Comparison of ENCODE assay signal across 8 mouse cellular contexts in the genomic region with DNA sequence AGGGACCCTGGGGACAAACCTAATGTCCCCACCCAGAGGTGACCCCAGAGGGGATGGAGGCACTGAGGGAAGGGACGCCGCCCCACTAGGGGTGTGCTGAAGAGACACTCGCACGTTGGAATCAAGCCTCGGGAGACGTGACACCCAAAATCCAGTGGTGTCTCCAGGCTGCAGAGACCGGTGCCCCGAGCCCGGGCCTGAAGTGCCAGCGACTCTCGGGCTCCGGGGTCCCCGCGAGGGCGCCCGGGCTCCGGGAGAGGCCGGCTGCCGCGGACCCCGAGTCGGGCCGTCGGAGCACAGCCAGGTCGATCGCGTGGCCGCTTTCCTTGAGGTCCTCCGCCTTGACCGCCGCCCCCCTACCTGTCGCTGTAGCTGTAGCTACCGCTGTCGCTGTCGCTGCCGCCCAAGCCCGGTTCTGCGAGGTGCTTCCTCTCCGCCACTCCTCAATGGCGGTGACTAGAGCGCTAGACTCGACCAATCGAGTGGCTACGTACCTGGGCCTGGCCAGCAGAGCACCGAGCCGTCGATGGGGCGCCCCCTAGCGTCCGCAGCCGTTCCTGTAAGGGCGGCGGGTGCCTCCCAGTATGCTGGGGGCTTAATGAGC. TPM values are rescaled to one million over a fixed set of nuclear protein-coding genes. Genes with fewer than 3 reads are reported as not detected.
DNase-seq lines count a peak whose midpoint lies in the region; ATAC-seq and TF ChIP-seq lines count a peak whose summit lies in the region.

A gene (minus strand): TSS at position 447 of the 604 bp plus-strand sequence.

- peaks cover 0 to 28% of the 10 kb centered on the region in 2 experiments; a peak in 2 of 4 replicates for H3K4me1 ChIP-seq in CH12.LX (ENCODE audit: control insufficient read depth in 1 of 2, insufficient read depth in 2 of 2)
- H3K4me1 ChIP-seq in forebrain, embryonic 11.5 days (replicated peaks; ENCODE audit: control insufficient read depth, insufficient read depth, low read length) = peaks cover 4% of the 10 kb centered on the region
- peaks cover 19% of the 10 kb centered on the region for H3K4me1 ChIP-seq in heart, embryonic 15.5 days (replicated peaks)
- H3K4me1 ChIP-seq in liver, embryonic 13.5 days (replicated peaks) = peaks cover 69% of the 10 kb centered on the region
- peaks cover 6% of the 10 kb centered on the region; the same call in 1 of the 2 replicates for H3K4me1 ChIP-seq in stomach, embryonic 14.5 days (ENCODE audit: control insufficient read depth, insufficient read depth, low read length)

- TF ChIP-seq CTCF in CH12.LX (conservative IDR thresholded peaks at IDR 0.05 in 1 of 2, IDR thresholded peaks at IDR 0.05 in 1 of 2; ENCODE audit: low read depth in 2 of 2, low read length in 2 of 2) = peak; percentile 37 to 98

- dilution Hi-C loops in CH12.LX (cut with MboI; ENCODE audit: extremely low pct_ligation_motif_present, extremely low pct_unique_long_range_greater_than_20kb, low sequenced_read_pairs) = no loop called here

- H3K9ac ChIP-seq in CH12.LX (ENCODE audit: insufficient read depth, low read depth) = peak within 1 kb of the TSS; percentile 76
- H3K9ac ChIP-seq in forebrain, embryonic 11.5 days (ENCODE audit: low read length) = peak within 1 kb of the TSS; percentile 82
- peak within 1 kb of the TSS; percentile 92 for H3K9ac ChIP-seq in heart, embryonic 15.5 days
- peak within 1 kb of the TSS; percentile 97 for H3K9ac ChIP-seq in liver, embryonic 13.5 days
- H3K9ac ChIP-seq in stomach, embryonic 14.5 days (replicated peaks; ENCODE audit: low read depth, low read length) = peak within 1 kb of the TSS; percentile 89

- in situ Hi-C loops in CH12.LX (cut with MboI; ENCODE audit: low pct_ligation_motif_present, low pct_unique_long_range_greater_than_20kb, low sequenced_read_pairs) = no loop called here

- peak; percentile 79 for TF ChIP-seq POLR2A in CH12.LX (IDR thresholded peaks at IDR 0.05; ENCODE audit: low read depth, low read length)

- H3K27me3 ChIP-seq in CH12.LX (replicated peaks) = no peaks in the 10 kb centered on the region
- H3K27me3 ChIP-seq in forebrain, embryonic 11.5 days (ENCODE audit: control insufficient read depth, insufficient read depth, low read length) = no peaks in the 10 kb centered on the region
- H3K27me3 ChIP-seq in heart, embryonic 15.5 days = no peaks in the 10 kb centered on the region
- no peaks in the 10 kb centered on the region for H3K27me3 ChIP-seq in liver, embryonic 13.5 days
- no peaks in the 10 kb centered on the region for H3K27me3 ChIP-seq in stomach, embryonic 14.5 days (ENCODE audit: control insufficient read depth, insufficient read depth, low read length)

- peak; percentile 11 for TF ChIP-seq RAD21 in CH12.LX (IDR thresholded peaks at IDR 0.05; ENCODE audit: low read depth, low read length)

- peak; percentile 89 for DNase-seq in CH12.LX (ENCODE audit: extremely low read depth)
- DNase-seq in c-Kit-positive CD71-negative TER-119-negative erythroid progenitor cells, embryonic 14.5 days (ENCODE audit: low read depth) = peak; percentile 82
- DNase-seq in forebrain, embryonic 11.5 days (ENCODE audit: low spot score) = peak; percentile 97
- peak; percentile 94 for DNase-seq in kidney, postnatal 14 days
- peak; percentile 81 for DNase-seq in liver, embryonic 13.5 days
- DNase-seq in natural killer cell, adult 2 months (ENCODE audit: low spot score in 2 of 2) = peak; percentile 84 to 90

- peaks cover 2 to 19% of the 10 kb centered on the region in 2 experiments for H3K36me3 ChIP-seq in CH12.LX (replicated peaks in 1 of 2; ENCODE audit: control insufficient read depth in 1 of 2, insufficient read depth in 1 of 2, low read length in 1 of 2)
- H3K36me3 ChIP-seq in forebrain, embryonic 11.5 days (ENCODE audit: control insufficient read depth, insufficient read depth, low read length) = no peaks in the 10 kb centered on the region
- peaks cover 9% of the 10 kb centered on the region; the same call in 1 of the 2 replicates for H3K36me3 ChIP-seq in heart, embryonic 15.5 days
- peaks cover 15% of the 10 kb centered on the region for H3K36me3 ChIP-seq in liver, embryonic 13.5 days
- H3K36me3 ChIP-seq in stomach, embryonic 14.5 days (ENCODE audit: control insufficient read depth, insufficient read depth, low read length) = no peaks in the 10 kb centered on the region; the same call in 1 of the 2 replicates

- ATAC-seq in forebrain, embryonic 11.5 days (replicated peaks; ENCODE audit: low FRiP score) = peak; percentile 94
- peak; percentile 86 for ATAC-seq in heart, embryonic 15.5 days (replicated peaks; ENCODE audit: insufficient number of reproducible peaks, insufficient read depth, low FRiP score, low read depth)
- ATAC-seq in liver, embryonic 13.5 days (ENCODE audit: low read depth) = peak; percentile 85
- ATAC-seq in stomach, embryonic 14.5 days (ENCODE audit: insufficient number of reproducible peaks, insufficient read depth, low FRiP score, low read depth) = peak; percentile 88

- peak within 1 kb of the TSS; percentile 99 for H3K4me2 ChIP-seq in CH12.LX (ENCODE audit: insufficient read depth, low read depth, poor library complexity, severe bottlenecking)
- H3K4me2 ChIP-seq in forebrain, embryonic 11.5 days (ENCODE audit: low read depth, low read length, severe bottlenecking) = peak within 1 kb of the TSS; percentile 90
- peak within 1 kb of the TSS; percentile 76 for H3K4me2 ChIP-seq in heart, embryonic 15.5 days
- H3K4me2 ChIP-seq in liver, embryonic 13.5 days = peak within 1 kb of the TSS; percentile 91
- H3K4me2 ChIP-seq in stomach, embryonic 14.5 days (replicated peaks; ENCODE audit: low read depth, low read length) = peak within 1 kb of the TSS; percentile 81

- no peaks in the 10 kb centered on the region for H3K9me3 ChIP-seq in CH12.LX (replicated peaks; ENCODE audit: low read length)
- H3K9me3 ChIP-seq in forebrain, embryonic 11.5 days (ENCODE audit: control insufficient read depth, low read length) = no peaks in the 10 kb centered on the region
- no peaks in the 10 kb centered on the region for H3K9me3 ChIP-seq in heart, embryonic 15.5 days (replicated peaks)
- no peaks in the 10 kb centered on the region for H3K9me3 ChIP-seq in liver, embryonic 13.5 days (replicated peaks)
- no peaks in the 10 kb centered on the region for H3K9me3 ChIP-seq in stomach, embryonic 14.5 days (ENCODE audit: control insufficient read depth, low read depth, low read length)

- H3K4me3 ChIP-seq in CH12.LX (replicated peaks in 1 of 3; ENCODE audit: low read depth in 2 of 3, low read length in 2 of 3, poor library complexity in 1 of 3) = peak within 1 kb of the TSS; percentile 82 to 96 (median 93)
- H3K4me3 ChIP-seq in forebrain, embryonic 11.5 days (ENCODE audit: low read depth, low read length) = peak within 1 kb of the TSS; percentile 89
- peak within 1 kb of the TSS; percentile 98 for H3K4me3 ChIP-seq in heart, embryonic 15.5 days
- H3K4me3 ChIP-seq in liver, embryonic 13.5 days (replicated peaks) = peak within 1 kb of the TSS; percentile 99
- peak within 1 kb of the TSS; percentile 93 for H3K4me3 ChIP-seq in stomach, embryonic 14.5 days (ENCODE audit: low read depth, low read length)

- no peak within 1 kb of the TSS for H3K27ac ChIP-seq in CH12.LX (ENCODE audit: insufficient read depth, low read depth)
- no peak within 1 kb of the TSS for H3K27ac ChIP-seq in forebrain, embryonic 11.5 days (ENCODE audit: low read depth, low read length)
- H3K27ac ChIP-seq in heart, embryonic 15.5 days = peak within 1 kb of the TSS; percentile 93
- H3K27ac ChIP-seq in liver, embryonic 13.5 days = peak within 1 kb of the TSS; percentile 87
- H3K27ac ChIP-seq in stomach, embryonic 14.5 days (ENCODE audit: low read length) = peak within 1 kb of the TSS; percentile 16

- under 1% methylated on average over 33 of the region's 53 CpGs for WGBS in forebrain, embryonic 11.5 days
- WGBS in heart, embryonic 15.5 days = 0% methylated on average over 53 of the region's 53 CpGs
- under 1% methylated on average over 53 of the region's 53 CpGs for WGBS in liver, embryonic 13.5 days (ENCODE audit: insufficient replicate concordance)
- WGBS in stomach, embryonic 14.5 days = 0% methylated on average over 53 of the region's 53 CpGs

- peaks cover 12% of the 10 kb centered on the region for H3K79me2 ChIP-seq in CH12.LX (replicated peaks; ENCODE audit: control insufficient read depth, extremely low read depth, insufficient read depth, poor library complexity, severe bottlenecking)

- no peak for TF ChIP-seq EP300 in CH12.LX (IDR thresholded peaks at IDR 0.05; ENCODE audit: low read length)

TF ChIP-seq in CH12.LX, 34 proteins besides CTCF, POLR2A, EP300 and RAD21 (continues in another document):
- TF ChIP-seq MXI1 (IDR thresholded peaks at IDR 0.05; ENCODE audit: low read depth, low read length) = peak; percentile 86
- peak; percentile 70 for TF ChIP-seq SMC3 (IDR thresholded peaks at IDR 0.05; ENCODE audit: low read depth, low read length)
- TF ChIP-seq MAX (IDR thresholded peaks at IDR 0.05; ENCODE audit: low read length) = no peak; the same call in 1 of the 2 replicates
- no peak for TF ChIP-seq ZC3H11A (IDR thresholded peaks at IDR 0.05; ENCODE audit: low read depth, low read length)
- peak; percentile 84 for TF ChIP-seq ELF1 (IDR thresholded peaks at IDR 0.05; ENCODE audit: low read depth, low read length)
- TF ChIP-seq IRF4 (IDR thresholded peaks at IDR 0.05; ENCODE audit: low read depth, low read length) = peak; percentile 64; the same call in 1 of the 2 replicates
- TF ChIP-seq RCOR1 (conservative IDR thresholded peaks at IDR 0.05; ENCODE audit: low read depth, low read length) = no peak
- peak; percentile 84 for TF ChIP-seq MAZ (IDR thresholded peaks at IDR 0.05; ENCODE audit: low read depth, low read length)
- no peak for TF ChIP-seq MAFK (IDR thresholded peaks at IDR 0.05; ENCODE audit: insufficient replicate concordance, low read length)
- TF ChIP-seq NELFE (IDR thresholded peaks at IDR 0.05; ENCODE audit: low read depth, low read length) = peak; percentile 69
- TF ChIP-seq USF2 (conservative IDR thresholded peaks at IDR 0.05; ENCODE audit: low read depth, low read length) = no peak
- no peak for TF ChIP-seq ZNF384 (IDR thresholded peaks at IDR 0.05; ENCODE audit: low read depth, low read length)
- TF ChIP-seq ZMIZ1 (IDR thresholded peaks at IDR 0.05; ENCODE audit: low read depth, low read length) = no peak
- TF ChIP-seq HCFC1 (IDR thresholded peaks at IDR 0.05; ENCODE audit: low read depth, low read length) = peak; percentile 94
- TF ChIP-seq JUND (conservative IDR thresholded peaks at IDR 0.05; ENCODE audit: low read depth, low read length) = no peak

RNA-seq across cellular contexts. Expression of the gene that starts here (rescaled TPM):
- total RNA-seq in CH12.LX (2012; rRNA removed) (9.7 and 10.8 TPM in 2 replicates), CH12.LX (2014; rRNA removed) (8.2 and 9.8 TPM in 2 replicates)
- 9.4 and 9.6 TPM in 2 replicates for polyA plus RNA-seq in CH12.LX (2012; ENCODE audit: insufficient read length, low read depth)
- polyA plus RNA-seq in forebrain, embryonic 11.5 days (2014; fragmentation: Nextera tagmentation; extraction: Ambion mirVana) = 7.9 and 8.3 TPM in 2 replicates
- 6.9 and 7.3 TPM in 2 replicates for polyA plus RNA-seq in heart, embryonic 15.5 days (2015; fragmentation: Nextera tagmentation; extraction: Ambion mirVana)
- 3.1 and 3.5 TPM in 2 replicates for polyA plus RNA-seq in liver, embryonic 13.5 days (2015; fragmentation: Nextera tagmentation; extraction: Ambion mirVana)
- 14.7 and 15.0 TPM in 2 replicates for polyA plus RNA-seq in stomach, embryonic 14.5 days (2014; fragmentation: Nextera tagmentation; extraction: Ambion mirVana)

Comparison
In these comparisons a context has a peak if more than half of its experiments do, and no peak if none do; other contexts are left out.
1. H3K27ac ChIP-seq: peak in heart, embryonic 15.5 days (single experiment), liver, embryonic 13.5 days (single experiment) and stomach, embryonic 14.5 days (single experiment); none in CH12.LX (single experiment) and forebrain, embryonic 11.5 days (single experiment).
2. Peak in every context shown above with its lines, with median percentiles within 50 percentile points of each other: DNase-seq, H3K4me2 ChIP-seq, H3K4me3 ChIP-seq, H3K9ac ChIP-seq and ATAC-seq.